Mouse (Mus musculus): ENCODE data around the gene Nfic.

The Nfic gene

GRCm38 (mm10) chr10:81430831-81431525, 24.5 kb downstream of the Nfic start:
- DNase-seq (ENCODE audit: low spot score in 2 of 2): peak; percentile 81 to 86

DNA sequence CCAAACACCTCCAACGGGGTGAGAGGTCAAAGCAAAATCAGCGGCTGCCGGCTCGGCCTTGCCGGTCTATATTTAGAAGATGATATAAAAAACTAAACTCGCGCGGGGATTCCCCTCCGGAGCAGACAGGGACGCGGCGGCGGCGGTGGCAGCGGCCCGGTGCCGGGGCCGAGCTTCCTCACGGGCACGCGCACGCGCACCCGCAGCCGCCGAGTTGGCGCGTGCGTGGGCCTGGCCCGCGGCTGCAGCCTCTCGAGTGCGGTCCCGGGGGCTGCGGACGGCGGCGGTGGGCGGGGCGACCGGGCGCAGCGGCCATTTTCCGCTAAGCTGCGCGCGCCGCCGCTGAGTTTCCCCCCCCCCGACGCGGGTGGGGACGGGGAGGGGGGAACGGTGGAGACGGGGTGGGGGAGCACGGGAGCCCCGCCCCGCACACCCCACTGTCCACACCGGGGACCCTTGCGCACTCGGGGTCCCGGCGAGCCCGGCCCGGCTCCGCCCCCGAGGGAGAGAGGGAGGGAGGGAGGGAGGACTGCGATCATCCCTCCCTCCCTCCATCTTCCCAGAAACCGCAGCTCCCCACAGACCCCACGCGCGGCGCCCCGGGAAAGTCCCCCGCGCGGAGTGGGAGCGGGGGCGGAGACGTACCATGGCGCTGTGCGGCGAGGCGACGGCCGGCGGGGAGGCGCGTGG, 25.1 kb downstream of the Nfic start:
- peak; percentile 87 for DNase-seq (ENCODE audit: low spot score in 2 of 2)

DNA sequence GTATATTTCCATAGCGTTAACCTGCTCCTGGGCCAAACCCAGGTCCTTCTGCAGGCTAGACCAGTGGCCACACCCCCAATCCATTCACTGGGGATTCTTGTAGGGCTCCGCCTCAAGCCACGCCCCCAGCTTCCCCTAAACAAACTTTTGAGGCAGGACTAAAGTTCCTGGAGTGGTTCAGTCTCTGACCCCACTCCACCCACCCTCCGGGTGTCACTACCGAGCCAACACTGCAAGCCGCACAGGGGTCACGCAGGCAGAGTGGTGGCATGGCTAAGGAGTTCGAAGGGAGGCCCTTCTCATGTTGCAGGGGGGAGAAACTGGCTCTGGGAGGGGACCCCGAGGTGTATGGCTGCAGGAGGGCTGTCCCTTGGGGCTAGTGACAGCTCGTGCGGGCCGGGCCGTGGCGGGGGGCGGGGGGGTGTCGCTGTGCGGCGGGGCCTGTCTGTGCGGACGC, 25.8 kb downstream of the Nfic start:
- DNase-seq (ENCODE audit: low spot score in 2 of 2): peak; percentile 81 to 84

- DNase-seq (ENCODE audit: low spot score in 2 of 2): peak; percentile 23 to 36
These were observed 26.3 kb downstream of the Nfic start for GRCm38 (mm10) chr10:81429092-81429491.

DNA sequence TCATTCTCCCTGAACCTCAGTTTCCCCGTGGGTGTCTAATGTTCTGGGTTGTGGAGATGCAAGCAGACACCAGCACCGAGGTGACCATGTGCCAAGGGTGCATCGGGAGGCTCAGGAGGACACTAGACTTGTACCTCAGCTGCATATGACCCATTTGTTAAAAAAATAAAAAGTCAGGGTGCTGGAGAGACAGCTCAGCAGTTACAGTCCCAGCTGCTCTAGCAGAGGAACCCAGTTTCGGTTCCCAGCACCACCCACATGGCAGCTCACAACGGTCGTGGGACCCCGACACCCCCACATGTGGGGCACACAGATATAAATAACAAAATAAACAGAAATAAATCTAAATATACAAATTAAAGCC, 26.9 kb downstream of the Nfic start:
- peak; percentile 28 to 34 for DNase-seq (ENCODE audit: low spot score in 2 of 2)

DNA sequence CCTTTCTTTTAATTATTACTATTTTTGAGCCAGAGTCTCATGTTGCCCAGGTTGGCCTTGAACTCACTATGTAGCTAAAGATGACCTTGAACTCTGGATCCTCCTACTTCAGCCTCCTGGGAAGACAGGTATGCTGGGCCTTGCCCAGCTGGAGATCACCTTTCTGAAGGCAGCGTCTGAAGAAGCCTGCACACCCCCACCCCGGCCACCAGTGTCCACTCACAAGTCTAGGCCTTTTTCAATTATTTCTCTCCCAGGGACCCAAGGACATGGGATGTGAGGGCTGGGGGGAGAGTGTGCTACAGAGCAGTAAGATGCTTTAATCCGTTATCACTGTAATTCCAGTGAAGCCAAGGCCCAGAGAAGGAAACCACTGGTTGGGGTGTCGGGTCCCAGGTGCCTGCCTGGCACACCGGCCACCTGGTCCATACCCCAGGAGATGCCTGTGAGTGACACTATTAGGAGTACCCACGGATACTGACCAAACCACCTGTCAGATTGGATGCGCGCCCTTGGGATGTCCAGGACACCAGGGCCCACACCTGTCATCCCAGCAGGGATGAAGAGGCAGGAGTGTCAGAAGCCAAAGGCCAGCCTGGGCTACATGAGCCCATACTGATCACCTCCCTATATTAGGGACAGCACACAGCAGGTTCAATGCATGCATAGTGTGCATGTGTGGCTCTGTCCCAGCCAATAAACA, 27.5 kb downstream of the Nfic start:
- DNase-seq (ENCODE audit: low spot score in 2 of 2): peak; percentile 36 to 61

DNA sequence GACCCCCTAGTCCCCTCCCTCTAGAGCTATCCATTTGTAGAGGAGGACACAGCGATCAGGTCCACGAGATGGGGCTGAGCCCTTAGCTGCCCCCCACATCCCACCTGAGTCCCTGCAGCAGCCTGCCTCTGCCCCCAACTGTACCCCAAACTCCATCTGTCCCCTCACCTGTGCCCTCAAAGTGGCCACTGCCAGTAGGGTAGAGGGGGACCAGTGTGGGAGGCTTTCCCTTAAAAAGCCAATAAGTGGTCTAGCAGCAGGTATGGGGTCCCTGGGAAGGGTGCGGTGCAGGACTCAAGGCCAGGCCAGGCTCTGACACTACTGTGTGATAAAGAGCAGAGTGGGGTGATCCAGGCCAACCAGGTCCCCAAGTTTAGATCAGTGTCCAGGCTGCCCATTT, 28.1 kb downstream of the Nfic start:
- DNase-seq (ENCODE audit: low spot score in 2 of 2): peak; percentile 22 to 45

DNA sequence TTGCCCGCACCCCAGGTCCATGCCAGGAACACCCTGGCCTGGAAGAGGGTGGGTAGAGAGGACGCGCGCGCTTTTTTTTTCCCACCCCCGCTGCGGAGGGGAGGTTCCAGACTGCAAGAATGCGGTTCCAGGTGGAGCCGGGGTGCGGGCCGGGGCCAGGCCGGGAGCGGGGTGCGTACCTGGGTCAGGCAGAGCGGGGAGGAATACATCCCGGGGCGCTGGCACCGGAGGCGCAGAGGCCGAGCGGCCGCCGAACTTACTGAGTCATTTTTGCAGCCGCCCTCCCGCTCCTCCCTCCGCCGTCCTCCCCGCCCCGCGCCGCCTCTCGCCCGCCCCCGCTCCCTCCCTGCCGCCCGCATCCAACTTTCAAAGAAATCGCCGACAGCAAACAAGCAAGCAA, 28.5 kb downstream of the Nfic start:
- peak; percentile 62 to 69 for DNase-seq (ENCODE audit: low spot score in 2 of 2)

GRCm38 (mm10) chr10:81426081-81426671, 29.3 kb downstream of the Nfic start:
- DNase-seq (ENCODE audit: low spot score in 2 of 2): peak; percentile 47 to 50

DNA sequence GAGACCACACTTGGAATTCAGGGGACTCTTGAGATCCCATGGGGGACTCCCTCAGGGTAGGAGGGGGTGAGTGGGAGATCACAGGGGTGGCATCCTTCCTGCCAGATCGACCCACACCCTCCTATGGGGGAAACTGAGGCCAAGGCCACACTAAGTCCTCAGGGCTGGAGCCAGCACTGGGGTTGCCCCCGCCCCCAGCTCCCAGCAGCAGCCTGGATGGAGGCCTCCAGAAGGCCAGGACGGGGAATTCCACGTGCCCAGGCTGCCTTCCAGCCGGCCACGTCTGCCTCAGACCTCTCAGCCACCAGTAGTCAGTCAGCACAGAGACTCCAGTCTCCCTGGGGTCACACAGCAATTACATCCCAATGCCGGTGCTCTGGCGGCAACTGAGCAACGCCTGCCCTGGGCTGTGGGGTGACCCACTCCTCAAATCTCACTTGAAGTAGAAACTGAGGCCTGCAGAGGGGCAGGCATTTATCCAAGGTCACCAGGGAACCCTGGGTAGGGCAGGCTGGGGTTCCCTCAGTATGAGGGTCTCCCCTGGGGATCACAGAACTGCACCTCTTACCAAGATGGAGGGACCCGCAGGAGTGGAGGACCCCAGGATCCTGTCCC, 30.1 kb downstream of the Nfic start:
- DNase-seq (ENCODE audit: low spot score in 2 of 2): peak; percentile 42 to 61

- DNase-seq (ENCODE audit: low spot score in 2 of 2): peak; percentile 53 to 55
These were observed 31.0 kb downstream of the Nfic start for GRCm38 (mm10) chr10:81424246-81425051.

DNA sequence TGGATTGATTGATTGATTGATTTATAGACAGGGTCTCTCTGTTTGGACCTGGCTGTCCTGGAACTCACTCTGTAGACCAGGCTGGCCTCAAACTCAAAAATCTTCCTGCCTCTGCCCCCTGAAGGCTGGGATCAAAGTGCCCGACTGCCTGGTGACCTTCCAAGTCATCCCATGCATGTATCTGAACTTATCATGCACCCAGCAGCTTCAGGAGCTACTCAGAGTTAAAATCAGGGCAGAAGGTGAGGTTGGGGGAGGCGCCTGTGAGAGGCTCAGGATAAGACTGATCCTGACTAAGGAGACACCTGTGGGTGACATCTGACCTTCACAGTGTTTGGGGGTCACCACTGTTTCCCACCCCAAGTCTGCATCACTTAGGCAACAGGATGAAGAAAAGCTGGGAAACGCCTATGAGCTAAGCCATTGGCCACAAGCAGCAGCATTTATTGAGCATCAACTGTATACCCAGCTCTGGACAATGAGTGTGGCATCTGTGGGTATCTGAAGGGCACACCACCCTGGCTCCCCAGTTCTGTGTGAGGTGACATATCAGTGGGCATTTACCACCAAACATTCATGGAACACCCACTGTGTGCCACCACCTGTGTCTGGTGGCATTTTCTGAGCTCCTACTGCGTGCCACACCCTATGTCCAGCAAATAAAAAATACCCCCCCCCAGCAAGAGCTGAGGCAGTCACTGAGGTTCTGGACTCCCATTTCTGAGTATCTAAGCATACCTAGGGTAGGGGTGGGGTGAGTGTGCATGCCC, 31.8 kb downstream of the Nfic start:
- peak; percentile 21 to 37 for DNase-seq (ENCODE audit: low spot score in 2 of 2)

GRCm38 (mm10) chr10:81422661-81423217, 32.7 kb downstream of the Nfic start:
- peak in 1 of 2 experiments; percentile 14 for DNase-seq (ENCODE audit: low spot score in 2 of 2)

DNA sequence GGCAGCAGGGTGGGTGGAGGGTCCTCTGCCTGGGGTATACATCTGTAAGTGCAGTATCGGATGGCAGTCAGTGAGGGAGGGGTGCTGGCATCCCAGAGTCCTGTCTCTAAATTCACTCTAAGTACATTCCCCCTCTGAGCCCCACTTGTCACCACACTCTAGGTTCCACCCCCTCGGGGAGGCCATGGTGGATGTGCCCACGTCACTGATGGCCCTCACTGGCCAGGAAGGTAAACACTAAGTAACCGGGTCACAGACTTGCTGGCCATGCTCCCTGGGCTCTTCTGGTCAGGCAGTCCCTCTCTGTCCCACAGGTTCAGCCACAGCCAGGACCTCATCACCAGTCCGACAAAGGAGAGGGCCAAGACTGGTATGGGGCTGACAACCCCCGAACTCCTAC, 33.2 kb downstream of the Nfic start:
- DNase-seq (ENCODE audit: low spot score in 2 of 2): peak; percentile 18 to 26

DNA sequence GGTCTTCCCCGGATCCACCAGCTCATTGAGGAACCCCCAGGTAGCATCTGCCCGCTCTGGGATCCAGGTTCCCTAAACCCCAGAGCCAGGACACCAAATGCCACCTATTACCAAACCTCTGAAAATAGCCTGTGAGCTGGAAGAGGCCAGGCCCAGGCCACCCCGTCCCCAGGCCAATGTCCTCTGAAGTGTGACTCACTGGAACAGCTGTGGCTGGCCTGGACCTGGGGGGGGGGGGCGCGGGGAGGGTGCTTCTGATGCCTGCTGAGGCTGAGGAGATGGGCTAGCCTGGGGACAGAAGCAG, 33.7 kb downstream of the Nfic start:
- DNase-seq (ENCODE audit: low spot score in 2 of 2): peak; percentile 10 to 23

DNA sequence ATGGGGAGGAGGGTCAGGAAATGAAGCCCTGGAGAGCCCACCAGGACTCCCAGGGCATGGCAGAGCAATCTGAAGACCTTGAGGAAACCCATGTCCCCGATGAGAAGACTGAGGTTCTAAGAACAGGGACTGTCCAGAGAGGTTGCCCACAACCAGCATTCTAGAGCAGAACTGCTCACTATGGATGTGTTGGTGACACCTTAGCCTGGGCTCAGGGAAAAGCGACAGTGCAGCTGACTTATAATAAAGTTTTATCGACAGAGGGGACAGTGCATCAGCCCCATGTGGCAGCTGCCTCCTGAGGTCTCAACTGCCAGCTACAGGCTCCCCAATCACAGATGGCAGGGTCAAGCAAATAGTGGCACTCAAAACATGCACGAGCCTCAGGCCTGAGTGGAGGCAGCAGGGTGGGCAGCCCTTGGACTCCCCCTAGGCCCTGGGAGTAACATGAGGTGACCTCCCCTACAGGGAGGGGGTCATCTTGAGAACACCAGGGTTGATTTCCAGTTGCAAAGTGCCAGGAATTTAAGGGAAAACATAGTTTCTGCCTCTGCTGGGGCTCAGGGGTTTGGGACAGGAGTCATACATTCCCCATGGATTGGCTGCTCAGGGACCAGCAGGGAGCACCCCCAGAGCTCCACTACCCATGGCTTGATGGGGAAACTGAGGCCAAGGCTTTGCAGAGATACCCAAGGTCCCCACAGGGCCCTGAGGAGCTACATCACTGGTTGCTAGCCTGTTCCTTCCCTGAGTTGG, 34.2 kb downstream of the Nfic start:
- peak in 1 of 2 experiments; percentile 17 for DNase-seq (ENCODE audit: low spot score in 2 of 2)

DNA sequence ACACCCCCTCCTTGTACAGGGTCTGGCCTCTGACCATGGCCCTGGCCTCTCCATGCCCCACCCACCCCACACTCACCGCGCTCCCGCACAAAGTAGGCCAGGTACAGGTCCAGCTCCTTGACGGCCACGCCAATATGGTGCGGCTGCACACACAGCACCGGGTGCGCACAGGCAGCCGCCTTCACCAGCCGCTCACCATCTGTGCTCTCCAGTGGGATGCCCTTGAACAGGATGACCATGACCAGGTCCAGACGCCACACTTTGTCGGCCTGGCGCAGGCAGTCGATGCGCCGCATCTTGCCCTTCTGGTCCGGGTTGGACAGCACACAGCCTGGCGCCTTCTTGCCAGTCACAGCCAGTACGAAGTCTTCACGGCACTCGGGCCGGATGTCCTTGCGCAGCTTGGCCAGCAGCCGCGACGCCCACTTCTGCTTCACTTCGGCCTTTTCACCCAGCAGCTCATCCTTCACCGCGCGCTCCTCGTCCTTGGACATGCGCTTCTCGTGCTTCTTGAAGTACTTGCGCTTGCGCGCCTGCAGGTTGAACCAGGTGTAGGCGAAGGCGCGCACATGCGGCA, 35.2 kb downstream of the Nfic start:
- peak in 1 of 2 experiments; percentile 32 for DNase-seq (ENCODE audit: low spot score in 2 of 2)

GRCm38 (mm10) chr10:81419111-81419928, 36.1 kb downstream of the Nfic start:
- peak; percentile 26 to 29 for DNase-seq (ENCODE audit: low spot score in 2 of 2)
